Mouse (Mus musculus) hindbrain, postnatal 0 days (tissue): ENCODE results near the gene Ccnd3. TPM values are rescaled to one million over a fixed set of nuclear protein-coding genes. Genes with fewer than 3 reads are reported as not detected.

ENCODE experiments used
- ATAC-seq: fragments of 200-750 bp; cut with Nextera tagmentation; 2 replicates; pipeline ENCODE4 v1.8.0; 2017; ENCODE audit warnings: mild to moderate bottlenecking, moderate TSS enrichment, moderate library complexity
- DNase-seq: peaks from one replicate; pipeline ENCODE4 v3.0.0-alpha.2; 2015; ENCODE audit warnings: low spot score
- H3K27ac ChIP-seq: fragments of 300-500 bp; sonication (generic); 2 replicates; pipeline ENCODE4 v1.5.1; 2014; ENCODE audit warnings: mild to moderate bottlenecking
- H3K27me3 ChIP-seq: fragments of 300-500 bp; sonication (generic); 2 replicates; pipeline ENCODE4 v1.6.1; 2014; ENCODE audit warnings: low read length, mixed read lengths; ENCODE audit not compliant: insufficient read depth
- H3K36me3 ChIP-seq: fragments of 300-500 bp; sonication (generic); 2 replicates; pipeline ENCODE4 v1.6.1; 2014; ENCODE audit warnings: low read length, mixed read lengths; ENCODE audit not compliant: insufficient read depth
- H3K4me1 ChIP-seq: fragments of 300-500 bp; sonication (generic); 2 replicates; pipeline ENCODE4 v1.6.1; 2014; ENCODE audit warnings: antibody characterized with exemption, low read length, mixed read lengths; ENCODE audit not compliant: insufficient read depth
- H3K4me2 ChIP-seq: fragments of 300-500 bp; sonication (generic); 2 replicates; pipeline ENCODE4 v1.6.1; 2014; ENCODE audit warnings: low read depth, mild to moderate bottlenecking, low read length, moderate library complexity, mixed read lengths
- H3K4me3 ChIP-seq: fragments of 300-500 bp; sonication (generic); 2 replicates; pipeline ENCODE4 v1.5.1; 2014; ENCODE audit warnings: low read length
- H3K9ac ChIP-seq: fragments of 300-500 bp; sonication (generic); replicated peaks from 2 replicates; pipeline ENCODE4 v1.6.1; 2014; ENCODE audit warnings: mild to moderate bottlenecking, low read length, moderate library complexity, mixed read lengths
- H3K9me3 ChIP-seq: fragments of 300-500 bp; sonication (generic); 2 replicates; pipeline ENCODE4 v1.6.1; 2016; ENCODE audit warnings: low read length, mixed read lengths
- CTCF ChIP-seq: IDR thresholded peaks from 2 replicates; pipeline ENCODE4 v1.5.1; 2016; ENCODE audit warnings: antibody characterized with exemption, control low read depth, low read depth
- WGBS: fragments of 180-500 bp; shearing (Covaris S2); extraction: QIAGEN DNeasy Blood & Tissue Kit; methylation state at CpG from one replicate; pipeline ENCODE4 v1.1.7; 2014; 5-methylcytosine and 5-hydroxymethylcytosine counted together
- polyA plus RNA-seq: library from polyadenylated mRNA; unstranded; fragments of >200 nt; fragmentation: Nextera tagmentation; extraction: Ambion mirVana; gene quantifications from 2 replicates; pipeline ENCODE4 v1.2.1, GENCODE M21; 2015
- total RNA-seq: library from RNA; depleted of rRNA; stranded (reverse); fragments of >200 nt; gene quantifications from 2 replicates; pipeline ENCODE4 v1.2.3, GENCODE M21; 2014

The Ccnd3 gene
- total and polyA plus RNA-seq, 2 experiments from 2014 or later: 63.4 to 71.5 TPM

- Histone ChIP-seq H3K27me3 (no peaks in the 10 kb centered on the region), H3K27ac (no peak overlapping the region), H3K4me2 (no peak overlapping the region), H3K9ac (no peak overlapping the region), H3K36me3 (no peaks in the 10 kb centered on the region), H3K9me3 (no peaks in the 10 kb centered on the region), H3K4me3 (no peak overlapping the region), H3K4me1 (no peaks in the 10 kb centered on the region)
- DNase-seq (no peak), ATAC-seq (no peak)
- TF ChIP-seq CTCF: peak; percentile 46
- whole genome bisulfite sequencing: 68% methylated on average over 3 of the region's 3 CpGs
These were observed 29.1 kb upstream of the Ccnd3 start for GRCm38 (mm10) chr17:47475714-47476113.

- 81% methylated on average over 3 of the region's 3 CpGs for WGBS
These were observed 25.0 kb upstream of the Ccnd3 start for GRCm38 (mm10) chr17:47479887-47480286.

GRCm38 (mm10) chr17:47482401-47482800 lies 22.4 kb upstream of the Ccnd3 start:
- H3K27me3 ChIP-seq: no peaks in the 10 kb centered on the region
- peak; percentile 75 for TF ChIP-seq CTCF
- no peaks in the 10 kb centered on the region for H3K9me3 ChIP-seq
- DNase-seq: peak; percentile 62
- WGBS: 31% methylated on average over 2 of the region's 2 CpGs
- H3K9ac ChIP-seq: no peak overlapping the region
- ATAC-seq: no peak
- no peak overlapping the region for H3K4me3 ChIP-seq
- no peaks in the 10 kb centered on the region for H3K4me1 ChIP-seq
- H3K27ac ChIP-seq: no peak overlapping the region
- no peak overlapping the region for H3K4me2 ChIP-seq
- H3K36me3 ChIP-seq: no peaks in the 10 kb centered on the region

More at GRCm38 (mm10) chr17:47479887-47480286, 25.0 kb upstream of the Ccnd3 start:
- TF ChIP-seq CTCF: no peak
- no peak overlapping the region for H3K9ac ChIP-seq
- ATAC-seq (no peak), DNase-seq (no peak)
- H3K4me3 ChIP-seq: no peak overlapping the region
- no peaks in the 10 kb centered on the region for H3K36me3 ChIP-seq
- H3K9me3 ChIP-seq: no peaks in the 10 kb centered on the region
- H3K4me1 ChIP-seq: no peaks in the 10 kb centered on the region
- H3K27ac ChIP-seq: no peak overlapping the region
- no peaks in the 10 kb centered on the region for H3K27me3 ChIP-seq
- H3K4me2 ChIP-seq: no peak overlapping the region

GRCm38 (mm10) chr17:47484241-47484921 lies 20.5 kb upstream of the Ccnd3 start:
- Histone ChIP-seq H3K36me3 (peaks cover 6% of the 10 kb centered on the region; the same call in 1 of the 2 replicates), H3K27ac (no peak overlapping the region; the same call in 1 of the 2 replicates), H3K9me3 (no peaks in the 10 kb centered on the region), H3K4me2 (no peak overlapping the region), H3K4me1 (no peaks in the 10 kb centered on the region), H3K27me3 (no peaks in the 10 kb centered on the region), H3K9ac (no peak overlapping the region), H3K4me3 (no peak overlapping the region)
- no peak for TF ChIP-seq CTCF
- 31% methylated on average over 1 of the region's 1 CpGs for WGBS
- ATAC-seq: peak; percentile 57
- no peak for DNase-seq

GRCm38 (mm10) chr17:47484993-47485392 lies 19.9 kb upstream of the Ccnd3 start:
- Histone ChIP-seq H3K4me1 (no peaks in the 10 kb centered on the region), H3K36me3 (peaks cover 12% of the 10 kb centered on the region; the same call in 1 of the 2 replicates), H3K27ac (no peak overlapping the region; the same call in 1 of the 2 replicates), H3K9me3 (no peaks in the 10 kb centered on the region), H3K27me3 (no peaks in the 10 kb centered on the region), H3K9ac (no peak overlapping the region), H3K4me2 (no peak overlapping the region), H3K4me3 (no peak overlapping the region)
- WGBS: 7% methylated on average over 3 of the region's 3 CpGs
- ATAC-seq (no peak), DNase-seq (no peak)
- no peak for TF ChIP-seq CTCF

GRCm38 (mm10) chr17:47485791-47486190 lies 19.1 kb upstream of the Ccnd3 start:
- Histone ChIP-seq H3K4me1 (no peaks in the 10 kb centered on the region), H3K27ac (no peak overlapping the region), H3K4me2 (no peak overlapping the region), H3K9me3 (no peaks in the 10 kb centered on the region), H3K27me3 (no peaks in the 10 kb centered on the region), H3K36me3 (peaks cover 19% of the 10 kb centered on the region; the same call in 1 of the 2 replicates), H3K4me3 (no peak overlapping the region), H3K9ac (no peak overlapping the region)
- TF ChIP-seq CTCF: no peak
- ATAC-seq: no peak
- peak; percentile 39 for DNase-seq
- 75% methylated on average over 3 of the region's 3 CpGs for WGBS

- ATAC-seq: no peak
- H3K36me3 ChIP-seq: peaks cover 54% of the 10 kb centered on the region
- no peaks in the 10 kb centered on the region for H3K27me3 ChIP-seq
- no peaks in the 10 kb centered on the region for H3K4me1 ChIP-seq
- H3K9me3 ChIP-seq: no peaks in the 10 kb centered on the region
- 84% methylated on average over 9 of the region's 9 CpGs for WGBS
- peak; percentile 32; the same call in 1 of the 2 replicates for TF ChIP-seq CTCF
- no peak overlapping the region for H3K4me3 ChIP-seq
- no peak overlapping the region for H3K4me2 ChIP-seq
- no peak overlapping the region for H3K9ac ChIP-seq
- no peak for DNase-seq
- H3K27ac ChIP-seq: no peak overlapping the region
These were observed 14.1 kb upstream of the Ccnd3 start for GRCm38 (mm10) chr17:47490791-47491190.
